Mouse (Mus musculus): ENCODE results near the gene Gm16506. TPM values are rescaled to one million over a fixed set of nuclear protein-coding genes. Genes with fewer than 3 reads are reported as not detected.

Gm16506 gene
- not detected for total RNA-seq (2023)

DNA sequence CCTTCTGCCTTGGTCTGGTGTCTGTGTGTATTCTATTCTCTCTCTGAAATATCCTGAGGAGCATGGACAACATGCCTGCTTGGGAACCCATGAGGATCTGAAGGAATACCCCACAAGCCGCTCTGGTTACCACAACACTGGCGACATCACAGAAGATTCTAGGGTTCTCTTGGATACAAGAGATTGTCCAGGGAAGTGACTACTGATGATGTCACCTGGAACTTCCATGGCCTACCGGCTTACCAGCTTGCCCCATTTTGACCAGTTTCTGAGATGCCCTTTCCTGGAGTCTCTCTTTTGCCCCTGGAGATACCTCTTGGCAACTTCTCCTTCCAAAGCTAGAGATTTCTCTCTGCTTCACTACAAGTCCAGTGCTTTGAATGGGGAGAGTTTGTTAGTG, at the start of gene Gm16506:
Gm16506 (minus strand) TSS at position 101 of the 400 bp plus-strand sequence.

DNA sequence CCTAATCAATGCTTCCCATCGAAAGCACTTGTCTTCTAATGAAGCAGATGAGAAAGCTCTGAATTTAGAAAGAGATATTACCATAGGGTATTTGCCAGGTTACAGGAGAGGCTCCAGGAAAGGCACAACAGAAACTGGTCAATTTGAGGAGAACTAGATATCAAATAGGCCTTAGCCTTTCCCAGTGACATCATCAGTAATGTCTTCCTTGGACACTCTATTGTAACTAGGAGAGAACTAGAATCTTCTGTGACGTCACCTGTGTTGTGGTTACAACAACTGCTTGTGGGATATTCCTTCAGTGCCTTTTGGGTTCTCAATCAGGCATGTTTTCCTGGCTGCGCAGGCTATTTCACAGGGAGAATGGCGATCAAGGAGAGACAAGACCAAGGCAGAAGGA, 20.3 kb upstream of the Gm16506 start, which contains the start of gene Gm6526:
Gm6526 (plus strand) TSS at position 301 of the 400 bp plus-strand sequence.

DNA sequence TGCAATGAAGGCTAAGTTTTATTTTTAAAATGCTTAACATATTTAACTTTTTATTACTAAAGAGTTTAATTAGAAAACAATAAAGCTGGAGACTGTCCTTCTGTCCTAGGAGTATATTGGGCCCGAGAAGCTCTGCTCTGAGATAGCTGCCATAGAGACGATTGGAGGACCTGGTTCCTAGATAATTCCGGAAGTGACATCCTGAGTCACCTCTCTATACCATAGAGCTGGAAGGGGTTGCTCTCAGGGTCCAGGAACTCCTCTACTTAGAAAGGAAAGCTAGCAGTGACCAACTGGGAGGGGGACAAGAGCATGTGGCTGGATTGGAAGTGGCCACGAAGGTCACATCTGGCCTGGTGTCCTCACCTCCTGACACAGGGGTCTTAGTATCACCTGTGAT, 29.7 kb downstream of the Gm16506 start, which contains the start of gene Gm7324:
Gm7324 (plus strand) TSS at position 208 of the 400 bp plus-strand sequence.

DNA sequence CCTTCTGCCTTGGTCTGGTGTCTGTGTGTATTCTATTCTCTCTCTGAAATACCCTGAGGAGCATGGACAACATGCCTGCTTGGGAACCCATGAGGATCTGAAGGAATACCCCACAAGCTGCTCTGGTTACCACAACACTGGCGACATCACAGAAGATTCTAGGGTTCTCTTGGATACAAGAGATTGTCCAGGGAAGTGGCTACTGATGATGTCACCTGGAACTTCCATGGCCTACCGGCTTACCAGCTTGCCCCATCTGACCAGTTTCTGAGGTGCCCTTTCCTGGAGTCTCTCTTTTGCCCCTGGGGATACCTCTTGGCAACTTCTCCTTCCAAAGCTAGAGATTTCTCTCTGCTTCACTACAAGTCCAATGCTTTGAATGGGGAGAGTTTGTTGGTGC, 50.2 kb downstream of the Gm16506 start, which contains the start of gene Gm8165:
Gm8165 (minus strand) TSS at position 101 of the 400 bp plus-strand sequence.

Other genes starting within 250 kb of the Gm16506 start
- not detected for gene Gm5799, start 183.9 kb downstream of the Gm16506 start, total RNA-seq (2023)
- not detected for gene Gm17654, start 148.3 kb downstream of the Gm16506 start, total RNA-seq (2023)
- gene Gm10375, start 119.5 kb downstream of the Gm16506 start, total RNA-seq (2023): not detected
- not detected for gene Gm8165, start 50.3 kb downstream of the Gm16506 start, total RNA-seq (2023)
- gene Gm7324, start 29.7 kb downstream of the Gm16506 start, total RNA-seq (2023): under 1 TPM in 1 of 2 experiments, not detected in 1; 0.35 TPM
- not detected for gene Gm6526, start 20.4 kb upstream of the Gm16506 start, total RNA-seq (2023)
- gene Gm8180, start 57.3 kb upstream of the Gm16506 start, total RNA-seq (2023): not detected
- gene Ear1, start 148.0 kb upstream of the Gm16506 start, total RNA-seq (2023): 10 to 100 TPM; 35.6 to 84.2 TPM
- not detected for gene Ear10, start 196.1 kb upstream of the Gm16506 start, total RNA-seq (2023)
- 1 to 10 TPM in 1 of 2 experiments, under 1 TPM in 1; 0.60 to 3.6 TPM for gene Gm8113, start 197.9 kb upstream of the Gm16506 start, total RNA-seq (2023)
- not detected for gene Ang5, start 229.6 kb upstream of the Gm16506 start, total RNA-seq (2023)

Measured in neutrophil, adult 83 days (primary cell).